Mouse (Mus musculus): Measurements from ENCODE around the gene Izumo4. TPM values are rescaled to one million over a fixed set of nuclear protein-coding genes. Genes with fewer than 3 reads are reported as not detected.

Izumo4 gene
- total RNA-seq, 2 experiments from 2014 or later = 2.5 to 2.9 TPM

- no peak for DNase-seq
- intact Hi-C loops (cut with DNase I) = no loop called here
Observed at GRCm38 (mm10) chr10:80668614-80669013, 33.4 kb upstream of the Izumo4 start.

- intact Hi-C loops (cut with DNase I) = no loop called here
- DNase-seq = no peak
Observed at GRCm38 (mm10) chr10:80669018-80669417, 33.0 kb upstream of the Izumo4 start.

- intact Hi-C loops (cut with DNase I) = no loop called here
- DNase-seq = peak; percentile 70 to 76
Observed at GRCm38 (mm10) chr10:80669737-80670485, 32.1 kb upstream of the Izumo4 start.

GRCm38 (mm10) chr10:80670531-80670930, 31.5 kb upstream of the Izumo4 start:
- DNase-seq = no peak
- intact Hi-C loops (cut with DNase I) = no loop called here

GRCm38 (mm10) chr10:80671251-80671650, 30.7 kb upstream of the Izumo4 start:
- DNase-seq = no peak
- intact Hi-C loops (cut with DNase I) = no loop called here

GRCm38 (mm10) chr10:80671936-80672690, 29.9 kb upstream of the Izumo4 start:
- intact Hi-C loops (cut with DNase I) = no loop called here
- no peak for DNase-seq

GRCm38 (mm10) chr10:80673690-80674089, 28.3 kb upstream of the Izumo4 start:
- DNase-seq = no peak
- intact Hi-C loops (cut with DNase I) = loop anchor here (1.0 kb wide), 1 partner anchor 8 kb away; no protein-coding TSS in a partner anchor

GRCm38 (mm10) chr10:80674161-80674711, 27.7 kb upstream of the Izumo4 start:
- peak; percentile 69 to 75 for DNase-seq
- intact Hi-C loops (cut with DNase I) = loop anchor here (1.0 kb wide), 1 partner anchor 9 kb away; no protein-coding TSS in a partner anchor

- intact Hi-C loops (cut with DNase I) = loop anchor here (1.0 kb wide), 1 partner anchor 10 kb away; no protein-coding TSS in a partner anchor
- DNase-seq = no peak
Observed at GRCm38 (mm10) chr10:80674851-80675404, 27.1 kb upstream of the Izumo4 start.

- intact Hi-C loops (cut with DNase I) = no loop called here
- DNase-seq = no peak
Observed at GRCm38 (mm10) chr10:80675405-80676197, 26.4 kb upstream of the Izumo4 start.

GRCm38 (mm10) chr10:80676198-80676928, 25.6 kb upstream of the Izumo4 start:
- intact Hi-C loops (cut with DNase I) = no loop called here
- DNase-seq = peak; percentile 99

GRCm38 (mm10) chr10:80677128-80677875, 24.7 kb upstream of the Izumo4 start:
- no peak for DNase-seq
- intact Hi-C loops (cut with DNase I) = no loop called here

- intact Hi-C loops (cut with DNase I) = loop anchor here (2.0 kb wide), 1 partner anchor 13 kb away; no protein-coding TSS in a partner anchor
- peak; percentile 92 for DNase-seq
Observed at GRCm38 (mm10) chr10:80677942-80678436, 24.0 kb upstream of the Izumo4 start, which contains the start of gene Mknk2. TSS of gene Mknk2 (minus strand) at chr10:80678112.

GRCm38 (mm10) chr10:80678601-80679377, 23.2 kb upstream of the Izumo4 start:
- no peak for DNase-seq
- intact Hi-C loops (cut with DNase I) = loop anchor here (2.0 kb wide), 1 partner anchor 14 kb away; no protein-coding TSS in a partner anchor

GRCm38 (mm10) chr10:80679556-80680259, 22.3 kb upstream of the Izumo4 start:
- intact Hi-C loops (cut with DNase I) = loop anchor here (2.0 kb wide), 2 partner anchors 15 to 21 kb away; partner anchors contain the start of gene Mob3a
- no peak for DNase-seq

- no peak for DNase-seq
- intact Hi-C loops (cut with DNase I) = loop anchor here (2.0 kb wide), 1 partner anchor 21 kb away; the partner anchor contains the start of gene Mob3a
Observed at GRCm38 (mm10) chr10:80680260-80680696, 21.7 kb upstream of the Izumo4 start.

GRCm38 (mm10) chr10:80682003-80682402, 20.0 kb upstream of the Izumo4 start:
- intact Hi-C loops (cut with DNase I) = no loop called here
- DNase-seq = no peak

Data from heart, postnatal 36 days (tissue).